In the genomic region with DNA sequence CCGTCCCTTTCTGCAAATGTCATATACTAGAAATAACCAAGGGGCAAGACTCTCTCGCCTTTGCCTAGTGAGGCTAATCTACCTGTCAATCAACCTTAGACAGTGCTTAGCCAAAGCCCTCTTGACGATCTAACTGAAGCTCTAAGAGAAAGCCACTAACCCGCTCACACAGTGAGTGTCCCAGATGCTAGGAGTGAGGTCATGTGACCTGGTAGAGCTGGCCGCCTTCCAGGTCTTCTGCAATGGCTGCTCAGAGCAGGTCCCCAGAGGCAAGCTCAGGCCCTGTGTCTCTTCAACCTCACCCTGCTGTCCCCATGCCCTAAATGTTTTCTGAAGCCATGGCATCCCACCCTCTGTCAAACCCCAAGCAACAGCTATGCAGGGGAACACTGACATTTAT, we compare ENCODE assay signal across 9 mouse cellular contexts. TPM values are rescaled to one million over a fixed set of nuclear protein-coding genes. Genes with fewer than 3 reads are reported as not detected.
DNase-seq lines count a peak whose midpoint lies in the region; ATAC-seq and TF ChIP-seq lines count a peak whose summit lies in the region.
"Had no signal": no experiment of that assay in that cellular context is flagged by ENCODE, and none has a peak within 500 bp of the region (broad histone marks: within the 10 kb centered on the region; RNA-seq: fewer than 3 reads in every experiment).

No protein-coding gene starts in this region.

- no peak overlapping the region for H3K9ac ChIP-seq in midbrain, embryonic 13.5 days (replicated peaks)
- H3K9ac ChIP-seq: limb, embryonic 13.5 days had no signal

- WGBS in cerebellum, adult 2 months: 21% methylated on average over 5 of the region's 5 CpGs
- WGBS in hindbrain, embryonic 10.5 days: 66% methylated on average over 5 of the region's 5 CpGs
- WGBS in midbrain, embryonic 13.5 days: 28% methylated on average over 5 of the region's 5 CpGs

- H3K27ac ChIP-seq in cerebellum, adult 2 months (ENCODE audit: insufficient read depth, low read length): no peak overlapping the region
- H3K27ac ChIP-seq in hindbrain, embryonic 10.5 days: 0 out of 2 replicates have a peak overlapping the region, but pooled peaks have one; percentile 23
- peak overlapping the region; percentile 72 for H3K27ac ChIP-seq in midbrain, embryonic 13.5 days
- H3K27ac ChIP-seq: limb, embryonic 13.5 days had no signal

- no peak for TF ChIP-seq CTCF in cerebellum, adult 2 months (IDR thresholded peaks at IDR 0.05; ENCODE audit: borderline replicate concordance, insufficient read depth, low read depth, low read length)

- no peaks in the 10 kb centered on the region for H3K9me3 ChIP-seq in hindbrain, embryonic 10.5 days
- no peaks in the 10 kb centered on the region for H3K9me3 ChIP-seq in midbrain, embryonic 13.5 days
- H3K9me3 ChIP-seq: limb, embryonic 13.5 days had no signal

- peak; percentile 70 to 75 for DNase-seq in cerebellum, adult 2 months
- DNase-seq in cerebellum, adult 9-10 months: no peak
- peak; percentile 70 to 76 for DNase-seq in adrenal gland, adult 18-20 months (ENCODE audit: low spot score in 2 of 2)
- DNase-seq in frontal cortex, postnatal 36 days (ENCODE audit: low spot score in 2 of 2): peak; percentile 53 to 74
- no peak for DNase-seq in hindbrain, embryonic 10.5 days (ENCODE audit: low spot score)
- DNase-seq in layer of hippocampus, adult 9-11 months: peak; percentile 89
- no peak for DNase-seq in yolk sac, embryonic 10.5 days (ENCODE audit: low spot score)

- no peak for TF ChIP-seq POLR2A in cerebellum, adult 2 months (IDR thresholded peaks at IDR 0.05; ENCODE audit: borderline replicate concordance, insufficient read depth, low read length)

- no peaks in the 10 kb centered on the region for H3K27me3 ChIP-seq in cerebellum, adult 2 months (ENCODE audit: control insufficient read depth, insufficient read depth, low read length)
- no peaks in the 10 kb centered on the region for H3K27me3 ChIP-seq in hindbrain, embryonic 10.5 days (ENCODE audit: insufficient read depth, poor library complexity, severe bottlenecking)
- no peaks in the 10 kb centered on the region for H3K27me3 ChIP-seq in midbrain, embryonic 13.5 days
- H3K27me3 ChIP-seq: limb, embryonic 13.5 days had no signal

- peaks cover 44% of the 10 kb centered on the region for H3K4me1 ChIP-seq in cerebellum, adult 2 months (ENCODE audit: control insufficient read depth, insufficient read depth, low read length)
- peaks cover 32% of the 10 kb centered on the region for H3K4me1 ChIP-seq in hindbrain, embryonic 10.5 days (replicated peaks)
- peaks cover 46% of the 10 kb centered on the region for H3K4me1 ChIP-seq in midbrain, embryonic 13.5 days (replicated peaks)

- H3K4me3 ChIP-seq in cerebellum, adult 2 months (replicated peaks; ENCODE audit: insufficient read depth, low read depth, low read length): no peak overlapping the region
- no peak overlapping the region for H3K4me3 ChIP-seq in hindbrain, embryonic 10.5 days
- no peak overlapping the region for H3K4me3 ChIP-seq in midbrain, embryonic 13.5 days (replicated peaks)
- H3K4me3 ChIP-seq: limb, embryonic 13.5 days had no signal

- H3K36me3 ChIP-seq in hindbrain, embryonic 10.5 days: peaks cover 98% of the 10 kb centered on the region
- H3K36me3 ChIP-seq in midbrain, embryonic 13.5 days: peaks cover 56% of the 10 kb centered on the region

- no peak overlapping the region for H3K4me2 ChIP-seq in midbrain, embryonic 13.5 days (replicated peaks)
- H3K4me2 ChIP-seq: limb, embryonic 13.5 days had no signal

- peak; percentile 84 for ATAC-seq in midbrain, embryonic 13.5 days

RNA-seq across cellular contexts. Expression of a gene that starts 49.7 kb away (rescaled TPM):
- polyA plus RNA-seq in cerebellum, adult 2 months (2012; rRNA removed): 85.5 and 86.6 TPM in 2 replicates
- 10 to 100 TPM; 45.8 to 48.8 TPM for total RNA-seq in adrenal gland, adult 18-20 months (2021)
- polyA plus RNA-seq in hindbrain, embryonic 10.5 days (2016; fragmentation: Nextera tagmentation; extraction: Ambion mirVana): 60.0 and 65.2 TPM in 2 replicates
- polyA plus RNA-seq in midbrain, embryonic 13.5 days (2015; fragmentation: Nextera tagmentation; extraction: Ambion mirVana): 85.4 and 86.8 TPM in 2 replicates

Comparison
In these comparisons a context has a peak if more than half of its experiments do, and no peak if none do; other contexts are left out.
1. DNase-seq: peak in cerebellum, adult 2 months (2 of 2), adrenal gland, adult 18-20 months (2 of 2), frontal cortex, postnatal 36 days (2 of 2) and layer of hippocampus, adult 9-11 months (single experiment); none in cerebellum, adult 9-10 months (single experiment), hindbrain, embryonic 10.5 days (single experiment) and yolk sac, embryonic 10.5 days (single experiment).